Mouse (Mus musculus): ENCODE data around the gene Cldn14.

GRCm38 (mm10) chr16:93884722-93885113 is 123.9 kb downstream of the Cldn14 start:
- TF ChIP-seq POLR2A (IDR thresholded peaks at IDR 0.05; ENCODE audit: insufficient read depth, low read length) (no peak), CTCF (IDR thresholded peaks at IDR 0.05; ENCODE audit: low read depth, low read length) (no peak)

Data from ES-Bruce4 (cell line).